Comparison of ENCODE assay signal across 22 mouse cellular contexts in genomic region chr9:69349537-69349936, GRCm38 (mm10).
"Had no signal": no experiment of that assay in that cellular context is flagged by ENCODE, and none has a peak within 500 bp of the region (broad histone marks: within the 10 kb centered on the region; RNA-seq: fewer than 3 reads in every experiment).

No protein-coding gene starts in this region.

- H3K4me3 ChIP-seq: gastrocnemius, adult 2 months; heart, embryonic 10.5 days; heart, embryonic 12.5 days; hindbrain, embryonic 10.5 days; hindbrain, embryonic 12.5 days; intestine, embryonic 15.5 days; layer of hippocampus, adult 2 months; limb, embryonic 13.5 days; limb, embryonic 15.5 days; liver, embryonic 12.5 days had no signal

- H3K4me1 ChIP-seq: hindbrain, embryonic 10.5 days; hindbrain, embryonic 12.5 days; intestine, embryonic 15.5 days had no signal

- DNase-seq: gastrocnemius, postnatal 10 days; gastrocnemius, postnatal 25 days; heart, adult 18-20 months; heart, postnatal 10 days; heart, postnatal 4 days; kidney, adult 18-20 months; kidney, adult 8-10 months; kidney, postnatal 10 days; kidney, postnatal 4 days; left cerebral cortex, postnatal 4 days had no signal

- H3K27me3 ChIP-seq: heart, embryonic 12.5 days; hindbrain, embryonic 12.5 days; intestine, embryonic 15.5 days; liver, embryonic 12.5 days had no signal

- H3K9me3 ChIP-seq: heart, embryonic 10.5 days; heart, embryonic 12.5 days; hindbrain, embryonic 10.5 days; hindbrain, embryonic 12.5 days; intestine, embryonic 15.5 days; limb, embryonic 13.5 days; limb, embryonic 15.5 days; liver, embryonic 12.5 days had no signal

- H3K4me2 ChIP-seq: heart, embryonic 12.5 days; hindbrain, embryonic 12.5 days; hindbrain, embryonic 14.5 days; intestine, embryonic 15.5 days; limb, embryonic 13.5 days; limb, embryonic 15.5 days; liver, embryonic 12.5 days had no signal

- H3K9ac ChIP-seq: heart, embryonic 12.5 days; hindbrain, embryonic 12.5 days; hindbrain, embryonic 14.5 days; intestine, embryonic 15.5 days; limb, embryonic 13.5 days; limb, embryonic 15.5 days; liver, embryonic 12.5 days; liver, embryonic 14.5 days had no signal

- H3K27ac ChIP-seq: heart, embryonic 10.5 days; hindbrain, embryonic 10.5 days; hindbrain, embryonic 12.5 days; hindbrain, embryonic 14.5 days; intestine, embryonic 15.5 days; layer of hippocampus, adult 2 months; limb, embryonic 13.5 days; limb, embryonic 15.5 days; liver, embryonic 12.5 days; liver, embryonic 14.5 days had no signal

- H3K36me3 ChIP-seq: heart, embryonic 10.5 days; heart, embryonic 12.5 days; hindbrain, embryonic 10.5 days; hindbrain, embryonic 12.5 days; intestine, embryonic 15.5 days; limb, embryonic 13.5 days; limb, embryonic 15.5 days; liver, embryonic 12.5 days had no signal
